Mouse (Mus musculus): Measurements from ENCODE around the gene Col9a2. TPM values are rescaled to one million over a fixed set of nuclear protein-coding genes. Genes with fewer than 3 reads are reported as not detected.
A peak's percentile ranks its signal among the peaks of the same experiment; 100 is the strongest.

Col9a2 gene
- polyA plus RNA-seq, 1 experiment from 2014 or later: 17.7 TPM

DNA sequence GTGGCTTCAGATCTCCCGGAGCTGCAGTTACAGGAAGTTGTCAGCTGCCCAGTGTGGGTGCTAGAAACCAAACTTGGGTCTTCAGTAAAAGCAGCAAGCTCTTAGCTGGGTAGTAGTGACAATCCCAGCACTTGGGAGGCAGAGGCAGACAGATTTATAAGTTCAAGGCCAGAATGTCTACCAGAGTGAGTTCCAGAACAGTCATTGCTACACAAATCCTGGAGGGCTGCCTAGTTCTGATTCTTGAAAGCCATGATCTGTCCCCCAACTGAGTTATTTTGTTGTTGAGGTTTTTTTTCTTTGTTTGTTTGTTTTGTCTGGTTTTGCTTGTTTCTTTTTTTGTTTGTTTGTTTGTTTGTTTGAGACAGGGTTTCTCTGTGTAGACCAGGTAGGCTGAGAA is 11.0 kb upstream of the Col9a2 start:
- Histone ChIP-seq H3K4me1 (replicated peaks) (no peaks in the 10 kb centered on the region), H3K9me3 (no peaks in the 10 kb centered on the region), H3K4me2 (no peak overlapping the region), H3K36me3 (no peaks in the 10 kb centered on the region), H3K27me3 (no peaks in the 10 kb centered on the region), H3K4me3 (no peak overlapping the region), H3K9ac (no peak overlapping the region), H3K27ac (replicated peaks) (no peak overlapping the region)
- ATAC-seq (ENCODE audit: low read depth): no peak
- 73% methylated on average over 1 of the region's 1 CpGs for WGBS

GRCm38 (mm10) chr4:121028659-121029392 is 10.4 kb upstream of the Col9a2 start:
- H3K27ac ChIP-seq (replicated peaks): no peak overlapping the region
- H3K4me1 ChIP-seq (replicated peaks): no peaks in the 10 kb centered on the region
- H3K27me3 ChIP-seq: no peaks in the 10 kb centered on the region
- no peak overlapping the region for H3K9ac ChIP-seq
- H3K4me2 ChIP-seq: no peak overlapping the region
- H3K4me3 ChIP-seq: no peak overlapping the region
- no peaks in the 10 kb centered on the region for H3K9me3 ChIP-seq
- H3K36me3 ChIP-seq: no peaks in the 10 kb centered on the region
- WGBS: 24% methylated on average over 14 of the region's 14 CpGs
- ATAC-seq (ENCODE audit: low read depth): no peak

DNA sequence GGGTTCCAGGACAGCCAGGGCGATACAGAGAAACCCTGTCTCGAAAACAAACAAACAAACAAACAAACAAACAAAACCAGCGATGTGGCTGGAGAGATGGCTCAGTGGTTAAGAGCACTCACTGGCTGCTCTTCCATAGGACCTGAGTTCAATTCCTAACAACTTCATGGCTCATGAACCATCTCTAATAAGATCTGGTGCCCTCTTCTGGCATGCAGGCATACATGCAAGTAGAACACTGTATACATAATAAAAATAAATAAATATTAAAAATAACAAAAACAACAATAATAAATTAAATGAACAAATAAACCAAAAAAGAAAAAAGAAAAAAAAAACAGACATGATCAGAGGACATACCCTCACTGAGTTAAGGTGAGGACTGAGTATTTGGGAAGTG is 9.6 kb upstream of the Col9a2 start:
- Histone ChIP-seq H3K27ac (replicated peaks) (no peak overlapping the region), H3K36me3 (no peaks in the 10 kb centered on the region), H3K27me3 (no peaks in the 10 kb centered on the region), H3K9ac (no peak overlapping the region), H3K4me3 (no peak overlapping the region), H3K4me1 (replicated peaks) (no peaks in the 10 kb centered on the region), H3K9me3 (no peaks in the 10 kb centered on the region), H3K4me2 (no peak overlapping the region)
- no peak for ATAC-seq (ENCODE audit: low read depth)
- WGBS: 81% methylated on average over 3 of the region's 3 CpGs

DNA sequence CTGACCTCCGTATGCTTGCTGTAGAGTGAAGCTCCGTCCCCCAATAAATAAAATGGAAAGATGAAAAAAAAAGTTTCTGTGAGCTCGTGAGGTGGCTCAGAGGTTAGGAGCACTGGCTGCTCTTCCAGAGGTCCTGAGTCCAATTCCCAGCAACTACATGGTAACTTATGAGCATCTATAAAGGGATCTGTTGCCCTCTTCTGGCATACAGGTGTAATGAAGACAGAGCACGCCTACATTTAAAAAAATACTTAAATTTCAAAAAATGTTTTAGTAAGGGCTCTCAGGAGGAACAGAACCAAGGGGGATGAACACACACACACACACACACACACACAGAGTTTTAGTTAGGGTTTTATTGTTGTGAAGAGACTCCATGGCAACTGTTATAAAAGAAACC is 7.7 kb upstream of the Col9a2 start:
- no peak for ATAC-seq (ENCODE audit: low read depth)

GRCm38 (mm10) chr4:121033006-121033405 is 6.2 kb upstream of the Col9a2 start:
- H3K4me2 ChIP-seq: no peak overlapping the region
- no peaks in the 10 kb centered on the region for H3K9me3 ChIP-seq
- no peak overlapping the region for H3K4me3 ChIP-seq
- H3K9ac ChIP-seq: no peak overlapping the region
- no peak overlapping the region for H3K27ac ChIP-seq (replicated peaks)
- H3K4me1 ChIP-seq (replicated peaks): no peaks in the 10 kb centered on the region
- H3K27me3 ChIP-seq: peaks cover 3% of the 10 kb centered on the region
- H3K36me3 ChIP-seq: no peaks in the 10 kb centered on the region
- ATAC-seq (ENCODE audit: low read depth): no peak
- 76% methylated on average over 2 of the region's 2 CpGs for WGBS

More for the DNA sequence above, 7.7 kb upstream of the Col9a2 start:
- H3K4me2 ChIP-seq: no peak overlapping the region
- H3K9me3 ChIP-seq: no peaks in the 10 kb centered on the region
- H3K27me3 ChIP-seq: no peaks in the 10 kb centered on the region
- no peak overlapping the region for H3K9ac ChIP-seq
- no peaks in the 10 kb centered on the region for H3K4me1 ChIP-seq (replicated peaks)
- no peak overlapping the region for H3K27ac ChIP-seq (replicated peaks)
- WGBS: 59% methylated on average over 4 of the region's 4 CpGs
- H3K4me3 ChIP-seq: no peak overlapping the region
- no peaks in the 10 kb centered on the region for H3K36me3 ChIP-seq

GRCm38 (mm10) chr4:121040323-121040722 is 1.1 kb downstream of the Col9a2 start:
- H3K36me3 ChIP-seq: 0 out of 2 replicates have a peak, but pooled peaks cover 3% of the 10 kb centered on the region
- 0 out of 2 replicates have a peak, but pooled peaks have one; percentile 9 for ATAC-seq (ENCODE audit: low read depth)
- H3K4me1 ChIP-seq (replicated peaks): peaks cover 42% of the 10 kb centered on the region
- H3K27ac ChIP-seq (replicated peaks): peak overlapping the region; percentile 88
- H3K4me3 ChIP-seq: peak overlapping the region; percentile 41
- 61% methylated on average over 14 of the region's 14 CpGs for WGBS
- peaks cover 25% of the 10 kb centered on the region for H3K27me3 ChIP-seq
- no peaks in the 10 kb centered on the region for H3K9me3 ChIP-seq
- H3K4me2 ChIP-seq: peak overlapping the region; percentile 65
- H3K9ac ChIP-seq: peak overlapping the region; percentile 70

GRCm38 (mm10) chr4:121040897-121041671 is 1.9 kb downstream of the Col9a2 start:
- Histone ChIP-seq H3K27ac (replicated peaks) (peak overlapping the region; percentile 88), H3K36me3 (0 out of 2 replicates have a peak, but pooled peaks cover 3% of the 10 kb centered on the region), H3K9me3 (no peaks in the 10 kb centered on the region), H3K9ac (0 out of 2 replicates have a peak overlapping the region, but pooled peaks have one; percentile 2), H3K4me1 (replicated peaks) (peaks cover 42% of the 10 kb centered on the region), H3K4me3 (peak overlapping the region; percentile 41; the same call in 1 of the 2 replicates), H3K27me3 (peaks cover 25% of the 10 kb centered on the region), H3K4me2 (peak overlapping the region; percentile 65)
- ATAC-seq (ENCODE audit: low read depth): peak; percentile 68
- WGBS: 7% methylated on average over 18 of the region's 18 CpGs

- no peak for ATAC-seq (ENCODE audit: low read depth)
- no peaks in the 10 kb centered on the region for H3K9me3 ChIP-seq
- H3K27me3 ChIP-seq: peaks cover 25% of the 10 kb centered on the region
- H3K36me3 ChIP-seq: 0 out of 2 replicates have a peak, but pooled peaks cover 3% of the 10 kb centered on the region
- no peak overlapping the region for H3K9ac ChIP-seq
- 45% methylated on average over 5 of the region's 5 CpGs for WGBS
- H3K27ac ChIP-seq (replicated peaks): peak overlapping the region; percentile 88; the same call in 1 of the 2 replicates
- peaks cover 42% of the 10 kb centered on the region for H3K4me1 ChIP-seq (replicated peaks)
- no peak overlapping the region for H3K4me3 ChIP-seq
- H3K4me2 ChIP-seq: no peak overlapping the region
Measured at GRCm38 (mm10) chr4:121042472-121042871, 3.3 kb downstream of the Col9a2 start.

- no peak overlapping the region for H3K9ac ChIP-seq
Measured at GRCm38 (mm10) chr4:121042946-121043345, 3.8 kb downstream of the Col9a2 start.

DNA sequence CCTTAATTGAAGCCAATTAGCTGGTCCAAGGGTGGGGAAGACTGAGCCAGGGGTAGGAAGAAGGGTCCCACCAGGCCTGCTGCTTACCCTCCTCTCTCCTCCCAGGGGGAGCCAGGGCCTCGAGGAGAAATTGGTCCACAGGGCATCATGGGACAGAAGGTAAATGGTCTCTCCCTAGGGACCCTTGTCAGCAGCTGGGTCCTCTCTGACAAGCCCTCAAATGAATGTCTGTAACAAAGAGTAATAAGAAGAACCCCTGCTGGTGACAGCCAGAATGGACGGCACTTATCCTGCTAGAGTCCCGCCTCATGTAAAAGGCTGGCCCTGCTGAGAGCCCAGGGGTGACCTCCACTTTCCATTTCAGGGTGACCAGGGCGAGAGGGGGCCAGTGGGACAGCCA is 12.7 kb downstream of the Col9a2 start:
- ATAC-seq (ENCODE audit: low read depth): peak; percentile 24; the same call in 1 of the 2 replicates
- peaks cover 15% of the 10 kb centered on the region for H3K27me3 ChIP-seq
- no peaks in the 10 kb centered on the region for H3K36me3 ChIP-seq
- H3K27ac ChIP-seq (replicated peaks): 0 out of 2 replicates have a peak overlapping the region, but pooled peaks have one; percentile 30
- WGBS: 8% methylated on average over 4 of the region's 4 CpGs
- no peak overlapping the region for H3K4me3 ChIP-seq
- H3K4me1 ChIP-seq (replicated peaks): peaks cover 22% of the 10 kb centered on the region
- H3K9ac ChIP-seq: peak overlapping the region; percentile 55; the same call in 1 of the 2 replicates
- H3K9me3 ChIP-seq: no peaks in the 10 kb centered on the region
- peak overlapping the region; percentile 49; the same call in 1 of the 2 replicates for H3K4me2 ChIP-seq

More at GRCm38 (mm10) chr4:121042946-121043345, 3.8 kb downstream of the Col9a2 start:
- 50% methylated on average over 3 of the region's 3 CpGs for WGBS
- Histone ChIP-seq H3K27me3 (peaks cover 23% of the 10 kb centered on the region), H3K4me2 (no peak overlapping the region), H3K4me3 (no peak overlapping the region), H3K27ac (replicated peaks) (peak overlapping the region; percentile 88; the same call in 1 of the 2 replicates), H3K36me3 (0 out of 2 replicates have a peak, but pooled peaks cover 3% of the 10 kb centered on the region), H3K4me1 (replicated peaks) (peaks cover 42% of the 10 kb centered on the region), H3K9me3 (no peaks in the 10 kb centered on the region)
- no peak for ATAC-seq (ENCODE audit: low read depth)

GRCm38 (mm10) chr4:121052454-121053323 is 13.5 kb downstream of the Col9a2 start:
- H3K9ac ChIP-seq: peak overlapping the region; percentile 55
- H3K9me3 ChIP-seq: no peaks in the 10 kb centered on the region
- no peaks in the 10 kb centered on the region for H3K36me3 ChIP-seq
- H3K27me3 ChIP-seq: peaks cover 15% of the 10 kb centered on the region
- peak overlapping the region; percentile 49 for H3K4me2 ChIP-seq
- ATAC-seq (ENCODE audit: low read depth): peak; percentile 73
- WGBS: 10% methylated on average over 35 of the region's 35 CpGs
- no peak overlapping the region for H3K27ac ChIP-seq (replicated peaks)
- H3K4me3 ChIP-seq: peak overlapping the region; percentile 26
- peaks cover 22% of the 10 kb centered on the region for H3K4me1 ChIP-seq (replicated peaks)
